Mouse (Mus musculus) left cerebral cortex, postnatal 10 days (tissue): ENCODE results near the gene Ddx42. TPM values are rescaled to one million over a fixed set of nuclear protein-coding genes. Genes with fewer than 3 reads are reported as not detected.

Experiments used
- DNase-seq, 2 experiments: peaks; one replicate each; pipeline ENCODE4 v3.0.0; 2021 to 2022; ENCODE audit warnings: low spot score in 2 of 2, mixed read lengths in 1 of 2; ENCODE audit errors: extremely low spot score in 1 of 2
- intact Hi-C: fragments of 180-260 bp; cut with DNase I; formaldehyde crosslinking; loops from one replicate; pipeline ENCODE4 v1.15.1; 2025
- total RNA-seq, 2 experiments: library from RNA; stranded (reverse); gene quantifications; 2 replicates each; pipeline ENCODE4 v1.2.3; 2021

Gene Ddx42
- total RNA-seq, 2 experiments from 2014 or later: 67.9 to 72.7 TPM

GRCm38 (mm10) chr11:106264988-106265387 is 48.3 kb downstream of the Ddx42 start:
- intact Hi-C loops: no loop called here

GRCm38 (mm10) chr11:106265570-106265969 is 48.8 kb downstream of the Ddx42 start:
- intact Hi-C loops: no loop called here
- no peak for DNase-seq

More at GRCm38 (mm10) chr11:106264988-106265387, 48.3 kb downstream of the Ddx42 start:
- peak in 1 of 2 experiments; percentile 29 for DNase-seq

- no peak for DNase-seq
- intact Hi-C loops: no loop called here
These were observed 49.7 kb downstream of the Ddx42 start for GRCm38 (mm10) chr11:106266431-106266830.

- peak in 1 of 2 experiments; percentile 58 for DNase-seq
- intact Hi-C loops: no loop called here
These were observed 50.7 kb downstream of the Ddx42 start for GRCm38 (mm10) chr11:106267311-106267852.

GRCm38 (mm10) chr11:106267871-106268270 is 51.1 kb downstream of the Ddx42 start:
- intact Hi-C loops: no loop called here
- DNase-seq: no peak

- DNase-seq: peak in 1 of 2 experiments; percentile 60
- intact Hi-C loops: no loop called here
These were observed 51.8 kb downstream of the Ddx42 start for GRCm38 (mm10) chr11:106268326-106269059.

- intact Hi-C loops: no loop called here
- peak in 1 of 2 experiments; percentile 33 for DNase-seq
These were observed 52.3 kb downstream of the Ddx42 start for GRCm38 (mm10) chr11:106269060-106269431.

- DNase-seq: peak in 1 of 2 experiments; percentile 21
- intact Hi-C loops: no loop called here
These were observed 54.5 kb downstream of the Ddx42 start for GRCm38 (mm10) chr11:106271131-106271793.

- peak in 1 of 2 experiments; percentile 63 for DNase-seq
- intact Hi-C loops: no loop called here
These were observed 55.3 kb downstream of the Ddx42 start for GRCm38 (mm10) chr11:106271794-106272643.

- intact Hi-C loops: no loop called here
- DNase-seq: peak; percentile 99 to 100
These were observed 56.1 kb downstream of the Ddx42 start, which contains the start of gene Smarcd2 for GRCm38 (mm10) chr11:106272644-106273310. Gene Smarcd2 (minus strand): TSS chr11:106272972.

- intact Hi-C loops: no loop called here
- DNase-seq: no peak
These were observed 56.6 kb downstream of the Ddx42 start for GRCm38 (mm10) chr11:106273311-106273684.

- intact Hi-C loops: no loop called here
- DNase-seq: no peak
These were observed 57.1 kb downstream of the Ddx42 start for GRCm38 (mm10) chr11:106273811-106274210.

- intact Hi-C loops: no loop called here
- DNase-seq: no peak
These were observed 57.6 kb downstream of the Ddx42 start for GRCm38 (mm10) chr11:106274374-106274773.

GRCm38 (mm10) chr11:106274971-106275411 is 58.3 kb downstream of the Ddx42 start:
- intact Hi-C loops: loop anchor here (5.0 kb wide), 1 partner anchor 47 kb away; no protein-coding TSS in a partner anchor
- DNase-seq: peak in 1 of 2 experiments; percentile 74

- intact Hi-C loops: loop anchor here (5.0 kb wide), 1 partner anchor 46 kb away; no protein-coding TSS in a partner anchor
- peak; percentile 90 to 92 for DNase-seq
These were observed 59.7 kb downstream of the Ddx42 start, which contains the start of gene Tcam1 for GRCm38 (mm10) chr11:106276454-106276853. Gene Tcam1 (plus strand): TSS chr11:106276672.

- intact Hi-C loops: no loop called here
- DNase-seq: no peak
These were observed 65.7 kb downstream of the Ddx42 start for GRCm38 (mm10) chr11:106282452-106282851.

- DNase-seq: no peak
- intact Hi-C loops: no loop called here
These were observed 66.6 kb downstream of the Ddx42 start for GRCm38 (mm10) chr11:106283371-106283770.

- intact Hi-C loops: no loop called here
- no peak for DNase-seq
These were observed 67.4 kb downstream of the Ddx42 start for GRCm38 (mm10) chr11:106284126-106284525.
